Mouse (Mus musculus) spleen, adult 2 months (tissue): Measurements from ENCODE around the gene Cd52.

Experiments
- CTCF ChIP-seq: fragments of 200-500 bp; IDR thresholded peaks from 2 replicates; pipeline ENCODE4 v1.5.1; 2011; ENCODE audit warnings: mild to moderate bottlenecking, inconsistent platforms; ENCODE audit not compliant: insufficient read depth, insufficient read length, insufficient replicate concordance; ENCODE audit errors: extremely low read depth
- POLR2A ChIP-seq: fragments of 200-500 bp; IDR thresholded peaks from 2 replicates; pipeline ENCODE4 v1.6.1; 2011; ENCODE audit warnings: low read depth, low read length, inconsistent platforms

GRCm38 (mm10) chr4:134058908-134059307, 36.0 kb downstream of the Cd52 start:
- TF ChIP-seq CTCF (no peak), POLR2A (no peak)
